Mouse (Mus musculus) liver, adult 2 months (tissue): ENCODE data around the gene 9530068E07Rik. TPM values are rescaled to one million over a fixed set of nuclear protein-coding genes. Genes with fewer than 3 reads are reported as not detected.

Experiments used
- DNase-seq: peaks from one replicate; pipeline ENCODE4 v3.0.0-alpha.2; 2011; ENCODE audit warnings: low read depth, low spot score; ENCODE audit errors: extremely low read depth
- H3K27ac ChIP-seq: fragments of 200-500 bp; replicated peaks from 2 replicates; pipeline ENCODE4 v1.5.1; 2012; ENCODE audit warnings: low read depth, mild to moderate bottlenecking, control low read depth, inconsistent platforms, low read length; ENCODE audit not compliant: insufficient read depth
- H3K27me3 ChIP-seq: fragments of 200-500 bp; 2 replicates; pipeline ENCODE4 v1.6.1; 2012; ENCODE audit warnings: mild to moderate bottlenecking, moderate library complexity, low read length, inconsistent platforms; ENCODE audit not compliant: control insufficient read depth, insufficient read depth
- H3K36me3 ChIP-seq: fragments of 200-500 bp; 2 replicates; pipeline ENCODE4 v1.6.1; 2012; ENCODE audit warnings: low read length, inconsistent platforms; ENCODE audit not compliant: control insufficient read depth, insufficient read depth
- H3K4me1 ChIP-seq: fragments of 200-500 bp; 2 replicates; pipeline ENCODE4 v1.6.1; 2011; ENCODE audit warnings: low read length; ENCODE audit not compliant: control insufficient read depth, insufficient read depth
- H3K4me3 ChIP-seq: fragments of 200-500 bp; 2 replicates; pipeline ENCODE4 v1.5.1; 2011; ENCODE audit warnings: low read depth, mild to moderate bottlenecking, control low read depth, low read length, moderate library complexity; ENCODE audit not compliant: insufficient read depth
- H3K79me2 ChIP-seq: fragments of 200-500 bp; 2 replicates; pipeline ENCODE4 v1.6.1; 2012; ENCODE audit warnings: inconsistent platforms, mild to moderate bottlenecking, low read length, moderate library complexity; ENCODE audit not compliant: control insufficient read depth, insufficient read depth
- H3K9ac ChIP-seq: fragments of 200-500 bp; 2 replicates; pipeline ENCODE4 v1.6.1; 2012; ENCODE audit warnings: low read depth, mild to moderate bottlenecking, control low read depth, inconsistent platforms, low read length
- CTCF ChIP-seq: fragments of 200-500 bp; IDR thresholded peaks from 2 replicates; pipeline ENCODE4 v1.5.1; 2011; ENCODE audit warnings: low read depth, low read length, control low read depth
- POLR2A ChIP-seq: fragments of 200-500 bp; IDR thresholded peaks from 2 replicates; pipeline ENCODE4 v1.6.1; 2011; ENCODE audit warnings: low read length, control low read depth; ENCODE audit not compliant: insufficient read depth; ENCODE audit errors: extremely low read depth
- WGBS: fragments of 180-500 bp; shearing (Covaris S2); methylation state at CpG from one replicate; pipeline ENCODE4 v1.1.7; 2018; 5-methylcytosine and 5-hydroxymethylcytosine counted together
- polyA plus RNA-seq: library from polyadenylated mRNA; depleted of rRNA; stranded (reverse); fragments of >200 nt; gene quantifications from 2 replicates; pipeline ENCODE4 v1.2.3, GENCODE M21; 2012
- total RNA-seq: library from RNA; depleted of rRNA; stranded (reverse); fragments of >200 nt; gene quantifications from 2 replicates; pipeline ENCODE4 v1.2.3, GENCODE M21; 2014

The 9530068E07Rik gene
- total and polyA plus RNA-seq, 2 experiments = 110 to 111 TPM

DNA sequence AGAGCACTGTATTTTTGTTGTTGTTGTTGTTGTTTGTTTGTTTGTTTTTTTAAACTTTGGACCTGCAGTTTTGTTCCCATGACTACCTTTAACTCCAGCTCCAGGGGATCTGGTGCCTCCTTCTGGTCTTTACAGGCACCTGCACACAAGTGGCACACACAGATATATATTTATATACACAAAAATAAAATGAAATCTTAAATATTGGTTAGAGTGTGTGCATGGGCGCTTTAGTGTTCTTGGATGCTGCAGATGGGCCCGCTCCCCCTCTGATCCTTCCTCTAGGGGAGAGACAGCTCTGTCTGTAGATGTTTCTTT is 26.1 kb upstream of the 9530068E07Rik start:
- Histone ChIP-seq H3K27ac (no peak overlapping the region), H3K27me3 (no peaks in the 10 kb centered on the region), H3K4me3 (no peak overlapping the region), H3K4me1 (peaks cover 31% of the 10 kb centered on the region), H3K9ac (no peak overlapping the region), H3K79me2 (peaks cover 55% of the 10 kb centered on the region), H3K36me3 (peaks cover 3% of the 10 kb centered on the region; the same call in 1 of the 2 replicates)
- no peak for DNase-seq
- TF ChIP-seq CTCF = no peak
- TF ChIP-seq POLR2A = no peak
- 89% methylated on average over 2 of the region's 2 CpGs for WGBS

DNA sequence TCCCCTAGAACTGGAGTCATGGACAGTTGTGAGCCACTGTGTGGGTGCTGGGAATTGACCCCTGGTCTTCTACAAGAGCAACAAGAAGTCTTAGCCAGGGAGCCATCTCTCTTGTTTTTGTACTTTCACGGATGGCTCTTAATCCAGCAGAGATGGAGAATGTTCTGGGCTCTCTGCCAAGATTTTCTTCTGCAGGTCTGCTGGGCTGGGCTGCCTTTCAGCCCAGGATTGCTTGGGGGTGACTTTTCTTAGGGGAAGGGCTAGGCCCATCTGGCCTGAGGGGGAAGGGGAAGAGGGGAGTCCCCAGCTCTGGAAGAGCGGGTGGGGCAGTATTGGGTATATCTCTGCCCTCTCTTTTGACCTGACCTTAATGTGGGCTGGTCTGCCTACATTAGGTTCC is 25.7 kb upstream of the 9530068E07Rik start:
- peaks cover 6% of the 10 kb centered on the region; the same call in 1 of the 2 replicates for H3K36me3 ChIP-seq
- DNase-seq = peak; percentile 59
- WGBS = 39% methylated on average over 2 of the region's 2 CpGs
- H3K79me2 ChIP-seq = peaks cover 53% of the 10 kb centered on the region
- TF ChIP-seq CTCF = no peak
- TF ChIP-seq POLR2A = no peak
- no peaks in the 10 kb centered on the region for H3K27me3 ChIP-seq
- no peak overlapping the region for H3K27ac ChIP-seq
- no peak overlapping the region for H3K9ac ChIP-seq
- H3K4me1 ChIP-seq = peaks cover 28% of the 10 kb centered on the region
- no peak overlapping the region for H3K4me3 ChIP-seq

- no peak for TF ChIP-seq POLR2A
- TF ChIP-seq CTCF = no peak
- 23% methylated on average over 7 of the region's 7 CpGs for WGBS
- no peak overlapping the region for H3K4me3 ChIP-seq
- peaks cover 25% of the 10 kb centered on the region for H3K36me3 ChIP-seq
- H3K79me2 ChIP-seq = peaks cover 30% of the 10 kb centered on the region
- peak; percentile 66 for DNase-seq
- H3K9ac ChIP-seq = no peak overlapping the region
- H3K27me3 ChIP-seq = no peaks in the 10 kb centered on the region
- no peak overlapping the region for H3K27ac ChIP-seq
- peaks cover 27% of the 10 kb centered on the region for H3K4me1 ChIP-seq
These were observed 22.4 kb upstream of the 9530068E07Rik start for GRCm38 (mm10) chr11:52373841-52374240.

DNA sequence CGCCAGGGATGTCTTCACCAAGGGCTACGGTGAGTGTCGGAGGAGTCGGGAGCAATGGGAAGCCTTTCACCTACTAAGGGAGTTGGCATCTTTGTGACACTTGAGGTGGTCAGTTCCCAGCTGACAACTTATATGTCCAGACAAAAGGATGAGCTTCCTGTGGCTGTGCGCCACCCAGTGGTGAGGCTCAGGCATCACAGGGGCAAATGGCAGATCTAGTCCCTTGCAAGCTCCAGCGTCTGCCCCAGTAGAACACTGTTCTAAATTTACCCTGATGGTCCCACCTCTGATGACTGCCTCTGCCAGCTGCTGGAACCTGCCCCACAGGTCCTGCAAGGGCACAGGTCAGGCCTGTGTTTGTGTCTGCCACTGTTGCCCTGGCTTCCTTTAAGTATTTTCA is 21.9 kb upstream of the 9530068E07Rik start:
- peak; percentile 98 for TF ChIP-seq CTCF
- no peak for TF ChIP-seq POLR2A
- H3K4me3 ChIP-seq = no peak overlapping the region
- peaks cover 27% of the 10 kb centered on the region for H3K79me2 ChIP-seq
- DNase-seq = peak; percentile 65
- WGBS = 52% methylated on average over 6 of the region's 6 CpGs
- no peak overlapping the region for H3K27ac ChIP-seq
- peaks cover 29% of the 10 kb centered on the region for H3K36me3 ChIP-seq
- no peak overlapping the region for H3K9ac ChIP-seq
- H3K4me1 ChIP-seq = peaks cover 22% of the 10 kb centered on the region
- H3K27me3 ChIP-seq = no peaks in the 10 kb centered on the region

GRCm38 (mm10) chr11:52377579-52377978 is 18.6 kb upstream of the 9530068E07Rik start:
- Histone ChIP-seq H3K27ac (peak overlapping the region; percentile 36), H3K79me2 (peaks cover 14% of the 10 kb centered on the region; the same call in 1 of the 2 replicates), H3K36me3 (peaks cover 41% of the 10 kb centered on the region), H3K4me3 (no peak overlapping the region), H3K9ac (no peak overlapping the region), H3K4me1 (peaks cover 24% of the 10 kb centered on the region), H3K27me3 (no peaks in the 10 kb centered on the region)
- DNase-seq = peak; percentile 76
- TF ChIP-seq POLR2A = no peak
- 0 out of 2 replicates have a peak, but pooled peaks have one; percentile 7 for TF ChIP-seq CTCF
- WGBS = 23% methylated on average over 4 of the region's 4 CpGs

DNA sequence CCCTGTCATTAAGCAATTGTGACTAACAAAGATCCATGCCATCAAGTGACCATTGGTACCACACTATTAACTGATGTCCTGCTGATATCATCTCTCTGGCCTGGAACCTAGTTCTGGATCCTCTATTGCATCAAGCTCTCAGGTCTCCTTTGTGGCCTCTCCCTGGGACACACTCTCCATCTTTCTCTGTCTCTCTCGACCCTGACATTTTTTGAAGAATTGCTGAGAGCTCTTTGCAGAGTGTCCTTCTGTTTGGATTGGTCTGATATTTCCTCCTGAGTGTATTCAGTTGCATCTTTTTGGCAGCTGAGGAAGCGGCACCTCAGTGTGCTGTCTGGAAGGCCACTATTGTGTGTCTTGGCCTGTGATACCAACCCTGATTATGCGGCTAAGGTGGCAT is 17.0 kb upstream of the 9530068E07Rik start:
- Histone ChIP-seq H3K4me3 (no peak overlapping the region), H3K36me3 (peaks cover 45% of the 10 kb centered on the region), H3K79me2 (peaks cover 11% of the 10 kb centered on the region; the same call in 1 of the 2 replicates), H3K9ac (no peak overlapping the region), H3K27me3 (no peaks in the 10 kb centered on the region), H3K27ac (no peak overlapping the region), H3K4me1 (peaks cover 24% of the 10 kb centered on the region)
- WGBS = 94% methylated on average over 3 of the region's 3 CpGs
- DNase-seq = no peak
- TF ChIP-seq POLR2A (no peak), CTCF (no peak)
